In the genomic region with DNA sequence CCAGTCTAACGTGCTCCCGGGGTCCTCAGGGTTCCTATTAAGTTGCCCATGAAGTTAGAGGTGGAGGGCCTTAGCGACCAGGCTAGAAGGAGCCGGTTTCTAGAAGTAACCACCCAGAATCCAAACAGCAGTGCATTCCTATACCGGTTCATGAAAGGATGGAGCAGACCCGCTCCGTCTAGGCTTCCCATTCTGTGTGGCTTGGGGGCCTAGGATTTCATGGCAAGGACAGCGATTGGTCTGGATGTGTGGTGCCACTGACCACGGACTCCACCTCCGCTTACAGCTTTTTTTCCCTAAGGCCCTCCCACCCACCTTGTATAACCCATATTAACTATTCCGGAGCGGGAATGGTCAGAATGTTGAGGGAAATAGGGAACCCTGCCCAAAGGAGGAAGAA, we compare ENCODE assay signal across 8 mouse cellular contexts. TPM values are rescaled to one million over a fixed set of nuclear protein-coding genes. Genes with fewer than 3 reads are reported as not detected.
DNase-seq lines count a peak whose midpoint lies in the region; ATAC-seq and TF ChIP-seq lines count a peak whose summit lies in the region.
"Had no signal": no experiment of that assay in that cellular context is flagged by ENCODE, and none has a peak within 500 bp of the region (broad histone marks: within the 10 kb centered on the region; RNA-seq: fewer than 3 reads in every experiment).

No protein-coding gene starts in this region.

- peaks cover 46% of the 10 kb centered on the region for H3K36me3 ChIP-seq in liver, embryonic 12.5 days
- peaks cover 43% of the 10 kb centered on the region for H3K36me3 ChIP-seq in neural tube, embryonic 12.5 days

- peak; percentile 7; the same call in 1 of the 2 replicates for ATAC-seq in liver, embryonic 12.5 days
- ATAC-seq in neural tube, embryonic 12.5 days (ENCODE audit: low FRiP score, low read depth), result no peak

- no peaks in the 10 kb centered on the region for H3K27me3 ChIP-seq in liver, embryonic 12.5 days (replicated peaks)
- no peaks in the 10 kb centered on the region for H3K27me3 ChIP-seq in neural tube, embryonic 12.5 days (replicated peaks)

- peak; percentile 37 to 47 for DNase-seq in right cerebral cortex, adult 2 months (ENCODE audit: low spot score in 2 of 2)
- DNase-seq in right cerebral cortex, adult 18-20 months, result no peak
- DNase-seq in brain, embryonic 14.5 days (ENCODE audit: low read depth), result peak; percentile 85
- peak; percentile 33 for DNase-seq in heart, postnatal 4 days
- no peak for DNase-seq in c-Kit-positive CD71-positive TER-119-positive erythroid progenitor cells, embryonic 14.5 days (ENCODE audit: low spot score)

- no peak for TF ChIP-seq CTCF in brain, embryonic 14.5 days (IDR thresholded peaks at IDR 0.05; ENCODE audit: borderline replicate concordance, extremely low read depth, insufficient read depth, insufficient read length)

- peak overlapping the region; percentile 90 for H3K4me3 ChIP-seq in liver, embryonic 12.5 days
- H3K4me3 ChIP-seq in neural tube, embryonic 12.5 days, result peak overlapping the region; percentile 61

- H3K4me1 ChIP-seq in liver, embryonic 12.5 days, result peaks cover 48% of the 10 kb centered on the region
- peaks cover 22% of the 10 kb centered on the region for H3K4me1 ChIP-seq in neural tube, embryonic 12.5 days

- WGBS in liver, embryonic 12.5 days (ENCODE audit: insufficient replicate concordance), result 51% methylated on average over 12 of the region's 12 CpGs
- 9% methylated on average over 12 of the region's 12 CpGs for WGBS in neural tube, embryonic 12.5 days

- H3K9me3 ChIP-seq in liver, embryonic 12.5 days (replicated peaks), result no peaks in the 10 kb centered on the region
- no peaks in the 10 kb centered on the region for H3K9me3 ChIP-seq in neural tube, embryonic 12.5 days

- H3K27ac ChIP-seq in liver, embryonic 12.5 days, result peak overlapping the region; percentile 90
- H3K27ac ChIP-seq in neural tube, embryonic 12.5 days, result peak overlapping the region; percentile 32; the same call in 1 of the 2 replicates

- peak overlapping the region; percentile 95 for H3K9ac ChIP-seq in liver, embryonic 12.5 days
- peak overlapping the region; percentile 96 for H3K9ac ChIP-seq in neural tube, embryonic 12.5 days

- peak overlapping the region; percentile 77 for H3K4me2 ChIP-seq in liver, embryonic 12.5 days
- H3K4me2 ChIP-seq in neural tube, embryonic 12.5 days (replicated peaks), result peak overlapping the region; percentile 91

- TF ChIP-seq POLR2A in brain, embryonic 14.5 days (IDR thresholded peaks at IDR 0.05; ENCODE audit: borderline replicate concordance, extremely low read depth, insufficient read depth, insufficient read length, poor library complexity, severe bottlenecking), result peak; percentile 9; the same call in 1 of the 2 replicates

RNA-seq across cellular contexts. Expression of gene Fads1, which starts 1.4 kb away (rescaled TPM):
- 136 and 139 TPM in 2 replicates for polyA plus RNA-seq in brain, embryonic 14.5 days (2012; rRNA removed)
- 10 to 100 TPM; 52.4 to 54.5 TPM for total RNA-seq in heart, postnatal 4 days (2021)
- 86.4 and 91.6 TPM in 2 replicates for polyA plus RNA-seq in liver, embryonic 12.5 days (2016; fragmentation: Nextera tagmentation; extraction: Ambion mirVana)
- 162 and 167 TPM in 2 replicates for polyA plus RNA-seq in neural tube, embryonic 12.5 days (2016; fragmentation: Nextera tagmentation; extraction: Ambion mirVana)

RNA-seq across cellular contexts. Expression of gene Tmem258, which starts 19.7 kb away (rescaled TPM):
- 108 and 164 TPM in 2 replicates for polyA plus RNA-seq in brain, embryonic 14.5 days (2012; rRNA removed)
- 100 to 1,000 TPM; 160 TPM for total RNA-seq in heart, postnatal 4 days (2021)
- polyA plus RNA-seq in liver, embryonic 12.5 days (2016; fragmentation: Nextera tagmentation; extraction: Ambion mirVana), result 350 and 353 TPM in 2 replicates
- polyA plus RNA-seq in neural tube, embryonic 12.5 days (2016; fragmentation: Nextera tagmentation; extraction: Ambion mirVana), result 342 and 348 TPM in 2 replicates

RNA-seq across cellular contexts. Expression of gene Fen1, which starts 19.9 kb away (rescaled TPM):
- 26.6 and 34.3 TPM in 2 replicates for polyA plus RNA-seq in brain, embryonic 14.5 days (2012; rRNA removed)
- total RNA-seq in heart, postnatal 4 days (2021), result 10 to 100 TPM; 26.8 to 27.2 TPM
- polyA plus RNA-seq in liver, embryonic 12.5 days (2016; fragmentation: Nextera tagmentation; extraction: Ambion mirVana), result 198 and 200 TPM in 2 replicates
- polyA plus RNA-seq in neural tube, embryonic 12.5 days (2016; fragmentation: Nextera tagmentation; extraction: Ambion mirVana), result 69.6 and 73.6 TPM in 2 replicates

RNA-seq across cellular contexts. Expression of gene Myrf, which starts 56.5 kb away (rescaled TPM):
- polyA plus RNA-seq in brain, embryonic 14.5 days (2012; rRNA removed), result 1.4 and 2.4 TPM in 2 replicates
- 10 to 100 TPM in 1 of 2 experiments, 1 to 10 TPM in 1; 9.0 to 11.9 TPM for total RNA-seq in heart, postnatal 4 days (2021)
- 6.6 TPM in 2 replicates for polyA plus RNA-seq in liver, embryonic 12.5 days (2016; fragmentation: Nextera tagmentation; extraction: Ambion mirVana)
- polyA plus RNA-seq in neural tube, embryonic 12.5 days (2016; fragmentation: Nextera tagmentation; extraction: Ambion mirVana), result 1.0 and 1.4 TPM in 2 replicates
- total RNA-seq: hematopoietic stem cell, adult 5-6 weeks had no signal

Comparison
In these comparisons a context has a peak if more than half of its experiments do, and no peak if none do; other contexts are left out.
1. DNase-seq: peak in right cerebral cortex, adult 2 months (2 of 2), brain, embryonic 14.5 days (single experiment) and heart, postnatal 4 days (single experiment); none in right cerebral cortex, adult 18-20 months (single experiment) and c-Kit-positive CD71-positive TER-119-positive erythroid progenitor cells, embryonic 14.5 days (single experiment).